Mouse (Mus musculus) activated CD4-positive, CD25-positive, alpha-beta regulatory T cell, adult 4 months (primary cell): ENCODE data around the gene Lpp. TPM values are rescaled to one million over a fixed set of nuclear protein-coding genes. Genes with fewer than 3 reads are reported as not detected.

ENCODE experiments used
- ATAC-seq: one replicate; pipeline ENCODE4 v1.8.0; 2017
- polyA plus RNA-seq, 2 experiments: library from polyadenylated mRNA; unstranded; fragments of 100-300 nt; shearing (Covaris generic); gene quantifications; one replicate each; pipeline ENCODE4 v1.2.1; 2017

Gene Lpp
- polyA plus RNA-seq, 2 experiments from 2014 or later, result 15.5 to 16.8 TPM

GRCm38 (mm10) chr16:24636894-24637293, 243.6 kb downstream of the Lpp start:
- no peak for ATAC-seq

DNA sequence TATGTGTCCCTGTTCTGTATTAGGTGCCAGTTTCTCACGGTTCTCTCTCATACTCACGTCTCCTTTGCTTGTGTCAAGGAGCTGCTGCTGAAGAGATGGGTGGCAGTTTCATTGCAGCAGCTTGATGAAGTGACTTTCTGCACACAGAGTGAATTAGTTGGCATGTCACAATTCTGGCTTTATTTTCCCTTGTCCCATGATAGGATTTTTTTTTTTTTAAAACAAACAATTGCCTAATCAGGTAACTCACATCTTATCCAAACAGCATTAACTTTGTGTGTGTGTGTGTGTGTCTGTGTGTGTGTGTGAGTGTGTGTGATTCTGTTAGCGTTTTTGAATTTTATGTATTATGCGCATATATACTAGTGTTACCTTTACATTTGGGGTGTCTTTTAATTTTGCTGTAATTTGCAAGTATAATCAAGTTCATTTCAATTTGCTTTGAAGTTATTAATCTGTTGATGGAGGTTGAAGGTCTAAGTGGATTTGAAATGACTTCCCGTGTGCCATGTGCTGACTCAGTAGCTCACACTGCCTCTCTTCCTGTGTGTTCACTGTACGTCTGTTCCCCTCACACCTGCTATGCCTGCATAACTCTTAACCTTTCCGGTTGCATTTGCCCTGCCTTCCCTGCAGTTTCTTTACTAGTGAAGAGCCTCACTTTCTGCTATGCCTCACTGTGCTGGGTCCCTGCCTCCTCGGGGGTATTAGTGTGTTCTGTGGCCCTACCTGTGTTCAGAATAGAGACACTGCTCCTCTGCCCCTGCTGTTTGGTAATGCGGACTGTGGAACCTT, 247.9 kb downstream of the Lpp start:
- peak; percentile 85 for ATAC-seq

GRCm38 (mm10) chr16:24643024-24643635, 249.8 kb downstream of the Lpp start:
- ATAC-seq, result no peak

GRCm38 (mm10) chr16:24644154-24644553, 250.8 kb downstream of the Lpp start:
- no peak for ATAC-seq

DNA sequence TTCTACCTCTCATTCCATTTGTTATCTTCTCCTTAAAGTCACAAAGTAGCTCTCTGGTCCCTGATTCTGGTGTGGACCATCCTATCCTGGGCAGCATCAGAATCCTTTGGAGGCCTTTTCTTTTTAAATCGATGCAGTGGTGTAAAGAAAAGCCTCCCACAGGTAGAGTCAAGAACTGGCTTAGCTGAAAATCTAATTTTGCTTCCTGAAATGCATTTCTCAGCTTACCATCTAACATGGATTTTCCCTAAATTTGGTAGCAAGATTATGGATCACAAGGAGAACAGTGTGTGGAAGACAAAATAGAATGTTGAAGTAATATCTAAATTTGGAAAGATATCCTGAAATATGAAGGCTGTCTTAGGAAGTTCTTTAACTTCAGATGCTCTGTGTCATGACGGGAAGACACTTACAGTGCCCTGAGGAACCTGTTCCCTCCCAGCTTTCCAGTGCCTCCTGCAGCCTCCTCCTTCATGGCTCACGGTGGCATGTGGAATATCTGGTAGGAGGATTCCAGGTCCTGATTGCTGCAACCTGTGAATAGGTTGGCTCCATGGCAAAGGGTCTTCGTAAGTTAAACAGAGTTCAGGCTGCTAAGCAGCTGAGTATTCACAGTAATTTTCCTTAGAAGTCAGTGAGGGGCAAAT, 251.6 kb downstream of the Lpp start:
- no peak for ATAC-seq

GRCm38 (mm10) chr16:24645906-24646603, 252.7 kb downstream of the Lpp start:
- no peak for ATAC-seq

GRCm38 (mm10) chr16:24651655-24652654, 258.6 kb downstream of the Lpp start:
- ATAC-seq, result no peak

GRCm38 (mm10) chr16:24653041-24653440, 259.7 kb downstream of the Lpp start:
- ATAC-seq, result no peak

- ATAC-seq, result no peak
These were observed 261.8 kb downstream of the Lpp start for GRCm38 (mm10) chr16:24655116-24655515.

GRCm38 (mm10) chr16:24656026-24656425, 262.7 kb downstream of the Lpp start:
- ATAC-seq, result no peak

DNA sequence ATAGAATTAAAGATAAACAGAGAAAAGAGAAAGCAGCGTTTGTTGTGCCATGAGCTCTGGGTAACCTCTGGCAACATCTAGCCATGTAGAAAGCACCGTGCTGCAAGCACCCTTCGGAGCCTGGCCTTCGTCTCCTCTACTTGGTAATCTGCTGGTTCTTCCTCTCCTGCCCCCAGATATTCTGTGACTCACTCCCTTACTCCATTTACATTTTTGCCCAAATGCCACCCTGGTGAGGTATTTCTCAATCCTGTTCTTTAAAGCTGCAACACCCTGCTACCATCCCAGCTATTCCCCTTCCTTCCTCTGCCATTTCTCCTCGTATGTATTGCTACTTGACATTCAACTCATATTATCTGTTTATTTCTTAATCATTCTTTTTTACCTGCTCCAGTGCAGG, 263.4 kb downstream of the Lpp start:
- no peak for ATAC-seq

DNA sequence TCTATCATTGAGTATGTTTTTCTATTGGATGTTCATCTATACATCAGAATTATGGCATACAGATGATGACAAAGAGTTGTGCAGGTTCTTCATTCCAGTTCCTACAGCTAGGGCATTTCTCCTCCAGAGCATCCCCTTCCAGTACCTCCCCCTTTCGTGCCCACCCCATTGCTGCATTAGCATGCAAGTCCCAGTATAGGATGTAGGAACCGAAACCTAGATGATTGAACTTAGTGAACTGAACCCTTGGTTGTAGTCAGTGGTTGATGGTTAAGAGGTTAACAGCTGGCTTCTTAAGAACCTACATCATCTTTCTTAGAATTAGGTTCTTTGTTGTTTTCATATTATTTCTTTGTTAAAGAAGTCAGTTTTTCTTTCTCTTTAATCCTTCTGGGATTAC, 265.7 kb downstream of the Lpp start:
- no peak for ATAC-seq

DNA sequence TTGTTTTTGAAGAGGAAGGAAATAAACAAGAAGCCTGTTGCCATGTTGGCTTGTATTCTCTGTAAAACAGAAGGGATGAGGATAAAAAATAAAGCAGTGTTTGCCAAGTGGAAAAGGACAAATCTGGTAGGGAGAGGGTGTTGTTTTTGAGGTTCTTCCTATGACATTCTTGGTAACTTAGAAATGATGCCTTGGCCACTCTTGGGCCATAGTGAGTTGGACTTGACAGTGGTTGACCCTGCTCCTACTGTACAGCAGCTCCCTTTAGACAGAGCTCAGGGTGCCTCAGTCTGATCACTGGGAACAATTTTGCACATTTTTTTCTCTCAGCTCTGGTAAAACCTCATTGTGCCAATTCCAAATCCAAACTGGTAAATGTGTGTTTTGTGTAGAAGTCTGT, 270.8 kb downstream of the Lpp start:
- no peak for ATAC-seq

GRCm38 (mm10) chr16:24669718-24670460, 276.6 kb downstream of the Lpp start:
- no peak for ATAC-seq

DNA sequence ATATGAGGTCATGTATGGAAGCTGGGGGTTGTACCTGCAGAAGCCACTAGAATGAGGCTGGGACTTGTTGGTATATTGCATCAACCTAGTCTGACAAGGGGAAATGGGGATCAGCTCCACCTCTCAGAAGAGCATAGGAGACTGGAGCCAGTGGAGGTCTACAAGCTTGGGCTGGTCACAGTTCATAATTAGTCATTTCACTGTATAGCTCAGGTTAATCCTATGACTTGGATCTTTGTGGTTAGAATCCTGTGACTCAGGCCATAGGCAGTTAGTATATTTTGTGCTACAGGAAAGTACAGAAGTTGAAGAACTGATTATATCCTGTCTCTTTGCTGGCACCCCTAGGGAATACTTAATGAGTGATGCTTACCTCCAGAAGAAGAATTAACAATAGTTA, 285.6 kb downstream of the Lpp start:
- no peak for ATAC-seq

DNA sequence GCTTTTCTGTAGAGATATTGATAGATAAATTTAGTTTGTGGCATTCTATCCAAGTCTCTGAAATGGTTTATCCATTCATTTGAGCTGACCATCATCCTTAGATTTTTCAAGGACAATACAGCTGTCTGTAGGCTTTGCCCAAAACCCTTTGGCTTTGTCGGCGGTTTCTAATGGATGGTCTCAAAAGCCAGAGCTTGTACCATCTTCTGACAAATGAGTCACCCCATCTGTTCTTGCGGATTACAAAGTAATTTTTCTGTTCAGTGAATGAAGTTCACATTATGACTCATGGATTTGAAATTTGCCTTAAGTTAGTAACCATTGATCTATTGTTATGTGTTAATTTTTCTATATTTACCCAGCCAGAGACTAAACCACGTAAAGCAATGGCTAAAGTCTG, 301.8 kb downstream of the Lpp start:
- ATAC-seq, result no peak

DNA sequence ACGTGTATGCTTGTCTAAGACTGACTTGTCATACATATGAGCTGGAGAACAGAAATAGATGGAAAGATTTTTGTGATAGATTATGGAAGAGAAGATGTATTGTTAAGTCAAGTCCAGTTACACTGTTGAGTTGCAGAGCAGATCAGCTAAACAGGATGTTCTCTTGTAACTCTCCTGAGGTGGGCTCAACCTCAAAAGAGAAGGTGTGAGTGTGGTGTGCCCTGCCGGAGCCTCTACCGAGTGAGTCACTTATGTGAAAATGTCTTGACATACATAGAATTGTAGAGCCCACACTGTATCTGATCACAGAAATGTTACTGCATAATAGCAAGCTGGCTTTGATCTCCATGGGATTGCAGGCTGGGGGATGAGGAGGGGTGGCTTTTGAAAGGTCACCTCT, 310.9 kb downstream of the Lpp start:
- no peak for ATAC-seq

GRCm38 (mm10) chr16:24723641-24724040, 330.3 kb downstream of the Lpp start:
- ATAC-seq, result no peak

DNA sequence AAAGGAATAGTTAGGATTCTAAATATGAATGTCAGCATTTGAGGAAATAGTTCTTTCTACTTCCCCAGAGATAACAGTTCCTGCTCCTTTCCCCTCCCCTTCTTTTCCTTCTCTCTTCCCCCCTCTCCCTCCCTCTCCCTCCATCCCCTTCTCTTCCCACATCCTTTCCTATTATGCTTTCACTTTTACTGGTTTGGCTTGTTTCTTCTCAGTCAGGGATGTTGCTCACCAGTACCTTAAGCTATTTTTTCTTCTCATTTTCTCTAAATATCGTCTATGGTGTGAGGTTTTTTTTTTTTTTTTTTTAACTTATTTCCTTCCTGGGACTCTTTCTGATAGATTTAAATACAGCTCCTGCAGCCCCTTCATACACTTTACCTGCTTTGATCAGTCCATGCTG, 339.4 kb downstream of the Lpp start:
- ATAC-seq, result no peak

- no peak for ATAC-seq
These were observed 340.0 kb downstream of the Lpp start for GRCm38 (mm10) chr16:24733321-24733720.

DNA sequence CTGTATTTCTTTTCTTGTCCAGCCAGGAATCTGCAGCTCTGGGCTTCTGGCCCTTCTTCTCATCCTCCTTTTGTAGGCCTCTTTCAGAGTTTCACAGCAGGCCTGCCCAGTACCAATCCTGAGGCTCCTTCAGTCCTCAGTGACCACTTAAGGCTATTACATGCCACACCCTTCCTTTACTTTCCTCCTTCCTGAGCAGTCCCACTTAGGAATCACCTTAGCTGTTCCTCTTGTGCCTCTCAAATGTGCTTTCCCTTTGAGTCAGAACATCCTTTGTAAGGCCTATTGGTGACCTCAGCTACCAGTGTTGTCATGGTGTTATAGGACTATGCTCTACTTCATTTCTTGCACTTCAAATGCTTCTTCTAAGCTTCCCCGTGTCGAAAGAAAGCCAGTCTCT, 342.4 kb downstream of the Lpp start:
- ATAC-seq, result no peak
